Mouse (Mus musculus) myocyte (in vitro differentiated cells): Measurements from ENCODE around the gene Msantd1. TPM values are rescaled to one million over a fixed set of nuclear protein-coding genes. Genes with fewer than 3 reads are reported as not detected.

Experiments
- H3K27me3 ChIP-seq: one replicate; pipeline ENCODE4 v1.6.1; 2011; ENCODE audit not compliant: control insufficient read depth, insufficient read depth, insufficient read length
- H3K36me3 ChIP-seq: one replicate; pipeline ENCODE4 v1.6.1; 2011; ENCODE audit not compliant: control insufficient read depth, insufficient read depth
- H3K4me2 ChIP-seq: one replicate; pipeline ENCODE4 v1.6.1; 2011; ENCODE audit warnings: low read depth, control low read depth
- H3K4me3 ChIP-seq: one replicate; pipeline ENCODE4 v1.5.1; 2011; ENCODE audit warnings: mild to moderate bottlenecking, control low read depth, moderate library complexity
- H3K79me2 ChIP-seq: one replicate; pipeline ENCODE4 v1.6.1; 2011; ENCODE audit not compliant: control insufficient read depth, insufficient read depth
- H3ac ChIP-seq: one replicate; pipeline ENCODE4 v1.6.1; 2011; ENCODE audit not compliant: control insufficient read depth, insufficient read length
- CEBPB ChIP-seq: IDR thresholded peaks from 2 replicates; pipeline ENCODE4 v1.6.1; 2011; ENCODE audit warnings: mild to moderate bottlenecking, moderate library complexity; ENCODE audit not compliant: poor library complexity, insufficient read depth, severe bottlenecking
- E2F4 ChIP-seq: IDR thresholded peaks from one replicate; pipeline ENCODE4 v1.6.1; 2011; ENCODE audit warnings: mild to moderate bottlenecking, control low read depth, moderate library complexity; ENCODE audit not compliant: insufficient read depth
- MAX ChIP-seq: IDR thresholded peaks from one replicate; pipeline ENCODE4 v1.6.1; 2011; ENCODE audit warnings: low read depth, mild to moderate bottlenecking, control low read depth
- MYOD1 ChIP-seq, 3 experiments: IDR thresholded peaks; one replicate each; pipeline ENCODE4 v1.6.1; 2011; ENCODE audit warnings: control low read depth in 2 of 3, low read depth in 2 of 3, mild to moderate bottlenecking in 2 of 3, moderate library complexity in 1 of 3; ENCODE audit not compliant: insufficient read length in 2 of 3, control insufficient read depth in 1 of 3
- MYOG ChIP-seq, 3 experiments: IDR thresholded peaks; one replicate each; pipeline ENCODE4 v1.6.1; 2011; ENCODE audit warnings: control low read depth in 2 of 3, low read depth in 2 of 3, mild to moderate bottlenecking in 2 of 3; ENCODE audit not compliant: insufficient read length in 2 of 3, control insufficient read depth in 1 of 3, insufficient read depth in 1 of 3
- POLR2A ChIP-seq: IDR thresholded peaks from one replicate; pipeline ENCODE4 v1.6.1; 2011; ENCODE audit warnings: low read depth, mild to moderate bottlenecking, control low read depth, moderate library complexity; ENCODE audit not compliant: insufficient read length
- POLR2AphosphoS2 ChIP-seq: IDR thresholded peaks from one replicate; pipeline ENCODE4 v1.6.1; 2011; ENCODE audit warnings: low read depth, control low read depth; ENCODE audit not compliant: insufficient read length
- REST ChIP-seq: IDR thresholded peaks from one replicate; pipeline ENCODE4 v1.6.1; 2011; ENCODE audit warnings: mild to moderate bottlenecking, control low read depth, moderate library complexity; ENCODE audit not compliant: insufficient read depth, insufficient read length
- SRF ChIP-seq: IDR thresholded peaks from one replicate; pipeline ENCODE4 v1.6.1; 2011; ENCODE audit warnings: low read depth; ENCODE audit not compliant: control insufficient read depth, insufficient read length
- TCF12 ChIP-seq: IDR thresholded peaks from one replicate; pipeline ENCODE4 v1.6.1; 2011; ENCODE audit warnings: mild to moderate bottlenecking, control low read depth; ENCODE audit not compliant: poor library complexity, insufficient read depth, severe bottlenecking
- TCF3 ChIP-seq: IDR thresholded peaks from one replicate; pipeline ENCODE4 v1.6.1; 2011; ENCODE audit warnings: low read depth, control low read depth; ENCODE audit not compliant: insufficient read length
- USF1 ChIP-seq: IDR thresholded peaks from one replicate; pipeline ENCODE4 v1.6.1; 2011; ENCODE audit warnings: low read depth, mild to moderate bottlenecking, control low read depth, moderate library complexity
- polyA plus RNA-seq: library from polyadenylated mRNA; unstranded; fragments of >200 nt; fragmentation: generic; extraction: Trizol; gene quantifications from one replicate; pipeline ENCODE4 v1.2.1, GENCODE M21; 2012; ENCODE audit warnings: missing spikeins

Gene Msantd1
- polyA plus RNA-seq, 1 experiment = not detected

- Histone ChIP-seq H3K27me3 (peaks cover 29% of the 10 kb centered on the region), H3ac (no peak overlapping the region), H3K36me3 (no peaks in the 10 kb centered on the region), H3K4me2 (no peak overlapping the region), H3K4me3 (no peak overlapping the region), H3K79me2 (no peaks in the 10 kb centered on the region)
- TF ChIP-seq REST (no peak), E2F4 (no peak)
Observed at GRCm38 (mm10) chr5:34924519-34924918, 16.7 kb downstream of the Msantd1 start.

- H3K27me3 ChIP-seq = peaks cover 8% of the 10 kb centered on the region
- no peaks in the 10 kb centered on the region for H3K79me2 ChIP-seq
- no peak overlapping the region for H3K4me3 ChIP-seq
- H3ac ChIP-seq = no peak overlapping the region
- TF ChIP-seq CEBPB = peak; percentile 98
- no peak for TF ChIP-seq SRF
- H3K36me3 ChIP-seq = no peaks in the 10 kb centered on the region
- H3K4me2 ChIP-seq = no peak overlapping the region
Observed at GRCm38 (mm10) chr5:34927648-34928047, 19.8 kb downstream of the Msantd1 start.

DNA sequence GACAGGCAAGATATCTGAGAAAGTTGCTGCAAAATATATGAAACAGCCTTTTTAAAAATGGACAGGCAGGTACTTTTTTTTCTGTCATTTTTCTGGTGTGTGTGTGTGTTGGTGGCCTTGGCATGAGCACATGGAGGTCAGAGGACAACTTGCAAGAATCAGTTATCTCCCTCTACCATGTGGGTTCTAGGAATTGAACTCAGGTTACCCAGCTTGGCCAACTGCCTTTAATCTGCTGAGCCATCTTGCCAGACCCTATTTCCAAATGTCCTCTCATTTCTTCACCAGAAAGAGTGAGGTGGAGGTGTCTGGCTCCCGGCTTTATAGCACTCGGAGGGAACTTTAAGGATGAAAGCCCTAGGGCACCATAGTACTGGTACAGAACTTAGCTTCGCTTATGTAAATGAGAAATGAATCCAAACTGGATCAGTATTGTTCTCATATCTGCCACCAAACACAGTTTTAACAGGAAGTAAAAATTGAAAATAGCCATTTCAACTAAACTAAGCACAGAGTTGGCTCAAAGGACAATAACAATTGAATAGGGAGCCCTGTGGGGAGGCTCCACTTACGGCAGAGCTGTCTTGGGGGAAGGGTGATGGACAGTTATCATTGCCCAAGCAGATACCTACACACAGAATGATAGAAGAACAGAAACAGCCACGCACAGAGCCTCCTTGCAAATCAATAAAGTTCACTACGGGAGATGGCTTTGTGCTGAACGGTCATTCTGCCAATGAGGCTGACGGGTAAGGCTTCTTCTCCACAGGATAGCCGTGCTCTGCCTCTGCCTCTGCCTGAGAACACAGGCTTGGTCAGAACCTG lies 22.6 kb downstream of the Msantd1 start:
- H3K4me2 ChIP-seq = no peak overlapping the region
- no peaks in the 10 kb centered on the region for H3K27me3 ChIP-seq
- no peak for TF ChIP-seq POLR2A
- no peak for TF ChIP-seq REST
- no peak for TF ChIP-seq MYOG (IDR thresholded peaks at IDR 0.05; ENCODE audit: control insufficient read depth in 1 of 3, insufficient read depth in 1 of 3, insufficient read length in 2 of 3, low read depth in 2 of 3)
- no peak for TF ChIP-seq CEBPB
- TF ChIP-seq POLR2AphosphoS2 = no peak
- TF ChIP-seq MYOD1 (IDR thresholded peaks at IDR 0.05; ENCODE audit: control insufficient read depth in 1 of 3, insufficient read length in 2 of 3, low read depth in 2 of 3) = no peak
- TF ChIP-seq TCF3 = no peak
- no peak for TF ChIP-seq USF1
- TF ChIP-seq MAX = no peak
- no peak for TF ChIP-seq SRF
- no peak overlapping the region for H3ac ChIP-seq
- no peak overlapping the region for H3K4me3 ChIP-seq
- H3K36me3 ChIP-seq = no peaks in the 10 kb centered on the region
- H3K79me2 ChIP-seq = no peaks in the 10 kb centered on the region

- no peak overlapping the region for H3ac ChIP-seq
- H3K79me2 ChIP-seq = no peaks in the 10 kb centered on the region
- H3K27me3 ChIP-seq = no peaks in the 10 kb centered on the region
- TF ChIP-seq POLR2A (no peak), TCF3 (no peak), USF1 (no peak), CEBPB (no peak), MAX (no peak), TCF12 (no peak), E2F4 (no peak), MYOD1 (IDR thresholded peaks at IDR 0.05; ENCODE audit: control insufficient read depth in 1 of 3, insufficient read length in 2 of 3, low read depth in 2 of 3) (no peak), SRF (no peak), MYOG (IDR thresholded peaks at IDR 0.05; ENCODE audit: control insufficient read depth in 1 of 3, insufficient read depth in 1 of 3, insufficient read length in 2 of 3, low read depth in 2 of 3) (no peak), REST (no peak), POLR2AphosphoS2 (no peak)
- H3K4me3 ChIP-seq = no peak overlapping the region
- H3K36me3 ChIP-seq = no peaks in the 10 kb centered on the region
- peak overlapping the region; percentile 44 for H3K4me2 ChIP-seq
Observed at GRCm38 (mm10) chr5:34931091-34931490, 23.3 kb downstream of the Msantd1 start.

GRCm38 (mm10) chr5:34931516-34932457 lies 24.0 kb downstream of the Msantd1 start:
- no peaks in the 10 kb centered on the region for H3K36me3 ChIP-seq
- no peak overlapping the region for H3ac ChIP-seq
- no peak overlapping the region for H3K4me3 ChIP-seq
- peak overlapping the region; percentile 44 for H3K4me2 ChIP-seq
- TF ChIP-seq SRF (no peak), MYOD1 (IDR thresholded peaks at IDR 0.05; ENCODE audit: control insufficient read depth in 1 of 3, insufficient read length in 2 of 3, low read depth in 2 of 3) (peak in 1 of 3 experiments; percentile 54), MYOG (IDR thresholded peaks at IDR 0.05; ENCODE audit: control insufficient read depth in 1 of 3, insufficient read depth in 1 of 3, insufficient read length in 2 of 3, low read depth in 2 of 3) (peak in 2 of 3 experiments; percentile 22 to 62)
- no peaks in the 10 kb centered on the region for H3K79me2 ChIP-seq
- peaks cover 4% of the 10 kb centered on the region for H3K27me3 ChIP-seq
